Mouse (Mus musculus) G1E (cell line): ENCODE measurements at regions not wholly inside any gene's neighbourhood (a gene's known extent, or its start where the extent isn't known, plus 50 kb on each side); places are given as distances from the start of the nearest gene placed in this dataset.

Experiments
- ATAC-seq: 2 replicates; pipeline ENCODE4 v1.8.0; 2016; ENCODE audit warnings: mild to moderate bottlenecking; ENCODE audit not compliant: insufficient number of reproducible peaks, poor library complexity, low FRiP score, severe bottlenecking; ENCODE audit errors: extremely low read depth
- DNase-seq: peaks from one replicate; pipeline ENCODE4 v3.0.0; 2012; ENCODE audit warnings: low spot score
- H3K27me3 ChIP-seq: 2 replicates; pipeline ENCODE4 v1.6.1; 2012; ENCODE audit warnings: mild to moderate bottlenecking, low read length, inconsistent platforms; ENCODE audit not compliant: insufficient read depth
- H3K36me3 ChIP-seq: replicated peaks from 2 replicates; pipeline ENCODE3; 2012; ENCODE audit warnings: mild to moderate bottlenecking, inconsistent platforms
- H3K4me1 ChIP-seq: 2 replicates; pipeline ENCODE4 v1.6.1; 2012; ENCODE audit warnings: low read depth, low read length, inconsistent platforms, mixed read lengths; ENCODE audit not compliant: insufficient read depth
- H3K4me3 ChIP-seq: 2 replicates; pipeline ENCODE4 v1.5.1; 2012; ENCODE audit warnings: low read depth, mild to moderate bottlenecking, inconsistent platforms, low read length, moderate library complexity, mixed read lengths
- H3K9me3 ChIP-seq: replicated peaks from 2 replicates; pipeline ENCODE4 v1.6.1; 2012; ENCODE audit warnings: inconsistent platforms
- CTCF ChIP-seq: IDR thresholded peaks from 2 replicates; pipeline ENCODE4 v1.5.1; 2012; ENCODE audit warnings: low read depth, low read length, inconsistent platforms, mixed read lengths
- GATA1 ChIP-seq: IDR thresholded peaks from 2 replicates; pipeline ENCODE4 v1.6.1; 2012; ENCODE audit warnings: borderline replicate concordance, low read length, inconsistent platforms, mixed read lengths
- GATA2 ChIP-seq: IDR thresholded peaks from 2 replicates; pipeline ENCODE4 v1.6.1; 2012; ENCODE audit warnings: low read depth, low read length, inconsistent platforms, borderline replicate concordance
- POLR2AphosphoS5 ChIP-seq: IDR thresholded peaks from 2 replicates; pipeline ENCODE4 v1.6.1; 2012; ENCODE audit warnings: low read depth, low read length, inconsistent platforms; ENCODE audit not compliant: insufficient replicate concordance
- TAL1 ChIP-seq: conservative IDR thresholded peaks from 2 replicates; pipeline ENCODE4 v1.6.1; 2012; ENCODE audit warnings: low read depth, low read length, inconsistent platforms, mixed read lengths

DNA sequence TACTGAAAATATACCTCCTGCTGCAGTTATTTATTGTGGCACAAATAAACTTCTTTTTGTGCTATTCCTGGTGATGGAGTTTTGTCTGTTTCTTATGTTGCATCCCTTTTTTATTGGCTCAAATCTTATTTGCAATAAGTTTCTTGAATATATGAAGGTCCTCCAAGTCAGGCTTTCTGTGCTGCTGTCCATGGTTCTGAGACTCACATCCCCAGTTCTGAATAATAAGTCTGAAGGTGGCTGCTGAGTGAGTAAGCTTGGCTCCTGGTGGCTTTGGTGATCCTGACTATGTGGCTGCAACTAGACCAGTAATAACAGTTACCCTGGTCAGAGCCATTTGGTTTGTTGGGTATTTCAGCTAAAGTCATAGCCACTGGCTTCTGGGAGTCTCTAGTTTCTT lies 433.6 kb upstream of the Nova1 start:
- Histone ChIP-seq H3K27me3 (no peaks in the 10 kb centered on the region), H3K36me3 (no peaks in the 10 kb centered on the region), H3K4me3 (no peak overlapping the region), H3K9me3 (no peaks in the 10 kb centered on the region), H3K4me1 (no peaks in the 10 kb centered on the region)
- DNase-seq (no peak), ATAC-seq (peak; percentile 22; the same call in 1 of the 2 replicates)
- no peak for TF ChIP-seq POLR2AphosphoS5
- no peak for TF ChIP-seq CTCF
- TF ChIP-seq GATA1: no peak
- no peak for TF ChIP-seq TAL1
- no peak for TF ChIP-seq GATA2

- no peaks in the 10 kb centered on the region for H3K9me3 ChIP-seq
- H3K4me3 ChIP-seq: no peak overlapping the region
- TF ChIP-seq GATA1 (no peak), GATA2 (no peak), TAL1 (no peak), POLR2AphosphoS5 (no peak)
- H3K4me1 ChIP-seq: no peaks in the 10 kb centered on the region
- H3K27me3 ChIP-seq: no peaks in the 10 kb centered on the region
- ATAC-seq (no peak), DNase-seq (no peak)
- no peaks in the 10 kb centered on the region for H3K36me3 ChIP-seq
These were observed 425.1 kb upstream of the Nova1 start for GRCm38 (mm10) chr12:47243623-47244514.

DNA sequence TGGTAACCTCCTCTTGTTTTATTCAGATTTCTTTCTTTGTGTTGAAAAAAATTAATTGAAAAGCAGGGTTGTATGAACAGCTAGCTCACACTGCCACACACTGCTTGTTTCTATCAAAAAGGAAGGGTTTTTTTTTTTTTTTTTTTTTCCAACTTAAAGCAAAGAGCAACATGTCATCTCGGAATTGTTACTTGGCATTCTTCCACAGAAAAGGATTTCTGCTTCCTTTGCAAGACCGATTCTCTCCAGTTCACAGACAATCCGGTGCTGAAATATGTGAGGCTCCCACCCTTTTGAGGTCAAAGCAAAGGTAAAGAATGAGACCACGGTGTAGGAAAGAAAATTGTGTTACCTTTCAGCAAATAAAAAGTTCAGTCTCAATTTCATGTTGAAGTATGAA lies 401.3 kb upstream of the Nova1 start:
- H3K9me3 ChIP-seq: no peaks in the 10 kb centered on the region
- ATAC-seq (no peak), DNase-seq (no peak)
- TF ChIP-seq GATA1 (no peak), TAL1 (no peak), POLR2AphosphoS5 (no peak), GATA2 (no peak), CTCF (no peak)
- H3K27me3 ChIP-seq: no peaks in the 10 kb centered on the region
- H3K36me3 ChIP-seq: no peaks in the 10 kb centered on the region
- H3K4me1 ChIP-seq: no peaks in the 10 kb centered on the region
- no peak overlapping the region for H3K4me3 ChIP-seq

GRCm38 (mm10) chr12:47219340-47219739 lies 400.6 kb upstream of the Nova1 start:
- no peaks in the 10 kb centered on the region for H3K4me1 ChIP-seq
- DNase-seq: no peak
- H3K4me3 ChIP-seq: no peak overlapping the region
- H3K9me3 ChIP-seq: no peaks in the 10 kb centered on the region
- no peaks in the 10 kb centered on the region for H3K27me3 ChIP-seq
- H3K36me3 ChIP-seq: no peaks in the 10 kb centered on the region
- ATAC-seq: no peak
- TF ChIP-seq GATA2 (no peak), GATA1 (no peak), POLR2AphosphoS5 (no peak), TAL1 (no peak), CTCF (no peak)

DNA sequence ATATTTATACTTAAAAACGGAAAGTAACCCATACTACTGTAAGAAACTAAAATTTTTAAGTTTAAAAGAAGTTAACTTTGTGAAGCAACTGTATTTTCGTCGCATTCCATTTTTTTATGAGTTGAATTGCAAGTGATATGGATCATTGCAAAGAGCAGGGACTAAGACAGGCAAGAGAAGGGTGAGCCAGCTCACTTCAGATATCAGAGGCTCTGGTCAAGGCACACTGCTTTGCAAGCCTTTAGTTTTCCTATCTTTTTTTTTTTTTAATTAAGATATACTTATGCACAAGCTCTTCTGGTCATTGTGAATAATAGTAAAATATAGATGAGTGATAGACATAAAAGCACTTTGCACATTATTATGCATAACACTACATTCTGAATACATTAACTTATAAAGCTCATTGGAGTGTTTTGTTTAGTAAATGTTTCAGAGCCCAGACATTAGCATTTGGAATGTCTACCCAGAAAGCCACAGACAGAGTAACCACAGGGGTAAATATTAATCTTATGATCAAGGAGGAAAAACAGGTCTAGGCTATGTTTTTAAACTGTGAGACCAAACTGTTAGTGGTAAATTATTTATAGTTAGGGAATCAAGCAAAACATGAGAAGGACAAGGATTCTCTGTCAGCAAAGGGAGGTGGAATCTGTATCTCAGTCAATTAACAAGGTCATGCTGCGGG lies 392.8 kb upstream of the Nova1 start:
- TF ChIP-seq GATA1: no peak
- no peak for TF ChIP-seq POLR2AphosphoS5
- TF ChIP-seq GATA2: no peak
- TF ChIP-seq CTCF: no peak
- no peak for TF ChIP-seq TAL1
- no peaks in the 10 kb centered on the region for H3K4me1 ChIP-seq
- H3K27me3 ChIP-seq: no peaks in the 10 kb centered on the region
- DNase-seq (no peak), ATAC-seq (no peak)
- no peaks in the 10 kb centered on the region for H3K9me3 ChIP-seq
- no peaks in the 10 kb centered on the region for H3K36me3 ChIP-seq
- H3K4me3 ChIP-seq: no peak overlapping the region

GRCm38 (mm10) chr12:47202936-47203335 lies 384.2 kb upstream of the Nova1 start:
- no peak for TF ChIP-seq GATA1
- TF ChIP-seq GATA2: no peak
- TF ChIP-seq TAL1: no peak
- no peak for TF ChIP-seq CTCF
- TF ChIP-seq POLR2AphosphoS5: no peak
- DNase-seq (no peak), ATAC-seq (no peak)
- H3K4me1 ChIP-seq: no peaks in the 10 kb centered on the region
- H3K27me3 ChIP-seq: no peaks in the 10 kb centered on the region
- H3K36me3 ChIP-seq: no peaks in the 10 kb centered on the region
- no peak overlapping the region for H3K4me3 ChIP-seq
- H3K9me3 ChIP-seq: no peaks in the 10 kb centered on the region
